Mouse (Mus musculus) small intestine, adult 2 months (tissue): ENCODE measurements around the gene Cdk2ap1.

Source experiments
- CTCF ChIP-seq: fragments of 200-500 bp; IDR thresholded peaks from 2 replicates; pipeline ENCODE4 v1.5.1; 2012; ENCODE audit warnings: low read depth, mild to moderate bottlenecking, control low read depth, inconsistent platforms, low read length, moderate library complexity, mixed read lengths; ENCODE audit not compliant: insufficient replicate concordance, insufficient read length; ENCODE audit errors: extremely low read depth
- POLR2A ChIP-seq: fragments of 200-500 bp; IDR thresholded peaks from 2 replicates; pipeline ENCODE4 v1.6.1; 2012; ENCODE audit warnings: low read depth, mild to moderate bottlenecking, control low read depth, inconsistent platforms, low read length, moderate library complexity

- TF ChIP-seq CTCF (no peak), POLR2A (no peak)
These were observed 45.2 kb downstream of the Cdk2ap1 start for GRCm38 (mm10) chr5:124317648-124318047.
